Mouse (Mus musculus) right cerebral cortex, postnatal 36 days (tissue): ENCODE measurements around the gene Rora.

ENCODE experiments used
- DNase-seq, 2 experiments: peaks; one replicate each; pipeline ENCODE4 v3.0.0; 2022; ENCODE audit warnings: low spot score in 2 of 2, mixed read lengths in 1 of 2

Rora gene

GRCm38 (mm10) chr9:69194638-69195605 lies 541.3 kb downstream of the Rora start:
- no peak for DNase-seq

GRCm38 (mm10) chr9:69213796-69214195 lies 560.2 kb downstream of the Rora start:
- peak; percentile 9 to 18 for DNase-seq

DNA sequence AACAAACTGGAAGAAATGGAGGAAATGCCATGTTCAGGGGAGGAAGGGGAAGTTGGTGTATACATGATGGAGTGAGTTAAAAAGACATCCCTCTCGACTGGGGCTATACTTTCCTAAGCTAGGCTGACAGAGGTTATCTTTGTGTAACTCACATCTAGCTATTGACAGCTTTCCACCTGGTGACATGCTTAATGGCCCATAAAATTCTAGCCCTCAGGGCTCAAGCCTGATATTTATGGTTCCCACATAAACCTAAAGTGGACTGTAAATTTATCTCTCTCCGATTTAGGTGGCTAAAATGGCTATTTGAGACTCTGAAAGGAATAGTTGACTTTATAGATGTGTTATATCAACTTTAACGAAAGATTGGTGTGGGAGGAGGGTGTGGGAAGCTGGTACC lies 571.3 kb downstream of the Rora start:
- DNase-seq = no peak

GRCm38 (mm10) chr9:69226424-69226823 lies 572.8 kb downstream of the Rora start:
- no peak for DNase-seq

DNA sequence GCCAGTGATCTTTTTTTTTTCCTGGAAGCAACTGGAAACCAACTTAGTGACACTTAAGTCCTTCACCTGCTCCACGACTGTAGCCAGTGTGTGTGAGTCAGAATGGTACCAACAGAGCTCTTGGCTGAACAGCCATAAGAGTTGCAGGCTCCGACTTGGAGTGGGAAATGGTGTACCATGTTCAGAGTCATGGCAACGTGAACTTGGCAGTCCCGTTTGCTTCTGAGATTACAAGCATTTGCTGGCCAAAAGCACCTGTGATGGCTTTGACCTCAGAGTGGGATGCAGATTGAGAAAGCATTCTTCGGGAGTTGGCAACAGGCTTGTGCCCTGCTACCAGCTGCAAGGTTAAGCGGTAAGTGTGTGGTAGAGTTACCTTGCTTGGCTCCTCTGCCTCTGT lies 574.2 kb downstream of the Rora start:
- DNase-seq = no peak

DNA sequence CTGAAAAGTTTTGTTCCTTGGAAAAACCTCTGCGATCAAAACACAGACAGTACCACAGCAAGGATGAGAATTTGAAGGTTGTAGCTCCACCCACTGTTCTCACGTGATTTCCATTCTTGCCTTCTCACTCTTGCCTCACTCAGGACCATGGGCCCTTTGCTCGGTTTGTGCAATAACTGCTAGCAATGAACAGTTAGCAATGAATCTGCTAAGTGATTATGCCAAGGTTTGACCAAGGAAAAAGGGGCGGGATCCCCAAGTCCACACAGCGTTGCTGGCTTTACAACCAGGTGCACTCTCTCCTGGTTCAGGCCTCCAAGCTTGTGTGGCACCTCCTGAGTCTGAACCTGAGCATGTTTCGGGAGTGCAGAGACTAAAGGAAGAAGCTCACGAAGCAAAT lies 576.3 kb downstream of the Rora start:
- no peak for DNase-seq

GRCm38 (mm10) chr9:69234526-69234925 lies 580.9 kb downstream of the Rora start:
- DNase-seq = no peak

DNA sequence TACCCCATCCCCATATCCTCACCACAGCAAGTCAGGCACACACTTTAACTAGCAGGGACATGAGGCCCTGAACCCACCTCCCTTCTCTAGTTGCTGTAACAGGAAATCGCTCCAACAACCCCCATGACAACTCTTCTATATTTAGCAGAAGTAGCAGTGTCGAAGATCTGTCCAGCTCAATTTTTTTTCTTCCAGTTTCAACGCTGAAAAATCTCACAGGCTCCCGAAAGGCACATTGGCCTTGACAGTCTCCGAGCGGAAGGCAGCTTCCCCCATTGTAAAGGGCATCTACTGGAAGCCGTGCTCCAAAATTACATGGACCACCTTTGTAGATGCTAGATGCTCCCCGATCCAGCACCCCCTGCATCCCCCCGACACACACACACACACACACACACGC lies 583.7 kb downstream of the Rora start:
- DNase-seq = no peak

DNA sequence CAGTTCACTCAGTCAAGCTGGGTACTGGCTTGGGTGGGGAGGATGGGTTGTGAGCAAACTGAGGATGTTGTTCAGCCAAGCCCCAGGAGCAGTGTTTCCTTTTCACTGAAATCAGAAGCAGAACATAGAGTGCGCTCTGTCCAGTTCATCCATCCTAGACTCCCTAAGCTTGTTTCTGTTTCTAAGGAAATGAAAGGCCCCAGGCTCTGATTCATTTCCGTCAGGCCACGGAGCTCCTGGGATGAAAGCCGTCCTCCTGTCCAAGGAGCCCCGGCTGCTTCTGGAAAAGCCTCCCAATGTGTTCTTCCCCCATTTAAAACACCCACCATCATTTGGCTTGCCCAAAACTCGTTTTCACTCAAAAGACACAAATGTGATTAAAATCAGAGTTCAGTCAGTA lies 589.0 kb downstream of the Rora start:
- DNase-seq = no peak

GRCm38 (mm10) chr9:69243626-69244025 lies 590.0 kb downstream of the Rora start:
- DNase-seq = no peak

- no peak for DNase-seq
These were observed 592.6 kb downstream of the Rora start for GRCm38 (mm10) chr9:69246225-69246624.

GRCm38 (mm10) chr9:69249586-69249985 lies 596.0 kb downstream of the Rora start:
- DNase-seq = no peak

DNA sequence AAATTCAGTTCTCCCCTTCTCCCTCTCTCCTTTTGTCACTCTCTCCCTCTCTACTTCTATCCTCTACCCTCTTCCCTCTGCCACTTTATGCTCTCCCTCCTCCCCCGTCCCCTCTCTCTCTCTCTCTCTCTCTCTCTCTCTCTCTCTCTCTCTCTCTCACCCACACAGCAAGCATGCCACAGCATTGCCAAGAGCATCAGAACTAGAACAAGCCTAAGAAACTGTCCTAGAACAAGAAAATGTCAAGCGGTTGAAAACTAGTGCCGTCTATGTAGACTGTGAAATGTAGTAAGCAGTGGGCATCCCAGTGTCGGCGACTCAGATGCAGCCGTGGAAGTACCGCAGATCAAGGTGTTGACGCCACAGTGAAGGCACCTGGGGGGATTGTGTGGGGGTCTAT lies 596.7 kb downstream of the Rora start:
- no peak for DNase-seq

GRCm38 (mm10) chr9:69258506-69258905 lies 604.9 kb downstream of the Rora start:
- no peak for DNase-seq

GRCm38 (mm10) chr9:69259382-69259781 lies 605.8 kb downstream of the Rora start:
- DNase-seq = peak; percentile 13 to 34

DNA sequence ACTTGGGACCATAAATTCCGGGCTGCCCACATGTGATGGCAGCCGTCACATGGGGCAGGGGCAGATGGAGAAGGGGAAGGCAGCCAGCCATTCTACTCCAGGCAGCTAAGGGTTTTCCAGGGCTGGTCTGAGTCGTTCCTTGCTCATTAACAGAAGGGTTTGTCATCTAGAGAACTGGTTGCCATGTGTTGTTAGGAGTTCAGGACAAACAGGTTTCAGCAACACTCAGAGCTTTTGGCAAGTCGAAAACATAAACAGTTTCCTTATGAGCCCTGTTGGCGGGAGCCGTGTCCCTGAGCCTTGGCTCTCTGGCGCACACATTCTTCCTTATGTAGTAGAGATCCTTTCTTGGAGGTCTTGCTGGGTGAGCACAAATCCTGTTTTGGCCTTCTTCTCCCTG lies 611.6 kb downstream of the Rora start:
- no peak for DNase-seq

DNA sequence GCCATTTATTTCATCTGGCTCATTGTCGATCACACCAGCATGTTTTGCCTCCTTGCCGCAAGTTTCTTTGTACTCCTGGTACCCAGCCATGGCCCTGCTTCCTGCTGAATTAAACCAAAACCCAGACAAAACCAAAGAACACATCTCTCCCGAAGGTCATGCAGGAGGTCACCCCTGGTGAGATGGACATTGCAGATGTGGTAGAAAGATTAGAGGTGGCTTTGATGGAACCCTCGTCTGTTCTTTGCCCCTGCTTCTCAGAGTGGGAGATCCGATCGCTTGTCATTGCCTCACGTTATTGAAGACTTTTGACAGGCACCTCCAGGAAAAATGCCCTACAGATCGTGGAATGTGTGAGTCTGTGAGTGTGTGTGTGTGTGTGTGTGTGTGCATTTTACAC lies 616.8 kb downstream of the Rora start:
- DNase-seq = no peak

- no peak for DNase-seq
These were observed 617.3 kb downstream of the Rora start for GRCm38 (mm10) chr9:69270931-69271330.

GRCm38 (mm10) chr9:69272884-69273283 lies 619.3 kb downstream of the Rora start:
- DNase-seq = no peak

- no peak for DNase-seq
These were observed 621.3 kb downstream of the Rora start for GRCm38 (mm10) chr9:69274766-69275485.

DNA sequence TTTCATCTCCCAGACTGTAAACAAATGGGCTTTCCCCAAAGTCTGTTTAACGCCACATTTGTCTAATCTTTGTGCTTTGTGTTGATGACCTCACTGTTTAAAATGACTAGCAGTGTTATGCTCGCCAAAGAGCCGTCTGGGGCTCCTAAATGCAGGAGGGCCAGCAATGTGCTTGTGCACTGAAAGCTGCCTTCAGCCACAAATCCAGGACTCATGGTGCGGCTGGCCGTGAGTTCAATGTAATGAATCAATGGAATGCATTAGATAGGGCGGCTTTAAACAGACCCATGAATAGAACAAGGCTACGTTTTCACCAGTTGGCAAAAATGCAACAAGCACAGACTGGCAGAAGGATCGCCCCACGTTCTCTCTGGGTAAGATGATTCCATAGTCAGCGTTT lies 623.7 kb downstream of the Rora start:
- DNase-seq = no peak

GRCm38 (mm10) chr9:69285011-69285410 lies 631.4 kb downstream of the Rora start:
- no peak for DNase-seq

GRCm38 (mm10) chr9:69288113-69288512 lies 634.5 kb downstream of the Rora start:
- no peak for DNase-seq
